ENCODE assay signal across 15 mouse cellular contexts in genomic region chr9:68980041-68980440, GRCm38 (mm10).
DNase-seq lines count a peak whose midpoint lies in the region.
"Had no signal": no experiment of that assay in that cellular context is flagged by ENCODE, and none has a peak within 500 bp of the region (broad histone marks: within the 10 kb centered on the region; RNA-seq: fewer than 3 reads in every experiment).

No protein-coding gene starts in this region.

- DNase-seq in gastrocnemius, postnatal 10 days: peak; percentile 12
- DNase-seq in gastrocnemius, postnatal 36 days: no peak
- DNase-seq in kidney, postnatal 14 days: peak; percentile 16
- DNase-seq in kidney, postnatal 25 days: no peak
- peak; percentile 11 for DNase-seq in right cerebral cortex, postnatal 4 days
- no peak for DNase-seq in right cerebral cortex, postnatal 25 days
- DNase-seq: adrenal gland, adult 2 months; adrenal gland, postnatal 10 days; adrenal gland, postnatal 25 days; cerebellum, adult 11 months; cerebellum, adult 18-20 months; cerebellum, adult 8-10 months; cerebellum, adult 9-11 months; cerebellum, postnatal 36 days; embryo, embryonic 11 days had no signal

- intact Hi-C loops in gastrocnemius, postnatal 36 days (cut with DNase I): no loop called here

Comparison
In these comparisons a context has a peak if more than half of its experiments do, and no peak if none do; other contexts are left out.
1. DNase-seq: peak in gastrocnemius, postnatal 10 days (single experiment), kidney, postnatal 14 days (single experiment) and right cerebral cortex, postnatal 4 days (single experiment); none in gastrocnemius, postnatal 36 days (0 of 2), kidney, postnatal 25 days (0 of 2) and right cerebral cortex, postnatal 25 days (single experiment).